Mouse (Mus musculus) cerebral cortex, adult 2 months (tissue): ENCODE results near the gene Taf15.

ENCODE experiments used
- WGBS: fragments of 180-500 bp; shearing (Covaris S2); methylation state at CpG from one replicate; pipeline ENCODE4 v1.1.7; 2018; 5-methylcytosine and 5-hydroxymethylcytosine counted together

Gene Taf15

GRCm38 (mm10) chr11:83472324-83473234, at the start of gene Taf15:
TSS of gene Taf15 (plus strand) at chr11:83473086.
- under 1% methylated on average over 66 of the region's 66 CpGs for WGBS

- 7% methylated on average over 8 of the region's 8 CpGs for WGBS
Measured at GRCm38 (mm10) chr11:83424681-83425080, 48.2 kb upstream of the Taf15 start.

GRCm38 (mm10) chr11:83426964-83427363, 45.9 kb upstream of the Taf15 start:
- WGBS, result 48% methylated on average over 17 of the region's 17 CpGs

GRCm38 (mm10) chr11:83429355-83429754, 43.5 kb upstream of the Taf15 start, which contains the start of gene Gas2l2:
TSS of gene Gas2l2 (minus strand) at chr11:83429455.
- WGBS, result 71% methylated on average over 5 of the region's 5 CpGs

- WGBS, result 94% methylated on average over 2 of the region's 2 CpGs
Measured at GRCm38 (mm10) chr11:83432533-83432932, 40.4 kb upstream of the Taf15 start.

GRCm38 (mm10) chr11:83437377-83437776, 35.5 kb upstream of the Taf15 start, which contains the start of gene 1700020L24Rik:
TSS of gene 1700020L24Rik (plus strand) at chr11:83437677.
- 100% methylated on average over 1 of the region's 1 CpGs for WGBS

- 24% methylated on average over 11 of the region's 11 CpGs for WGBS
Measured at GRCm38 (mm10) chr11:83439426-83440060, 33.3 kb upstream of the Taf15 start.

- WGBS, result under 1% methylated on average over 67 of the region's 75 CpGs
Measured at GRCm38 (mm10) chr11:83440081-83441064, 32.5 kb upstream of the Taf15 start.

- 43% methylated on average over 7 of the region's 7 CpGs for WGBS
Measured at GRCm38 (mm10) chr11:83441235-83441634, 31.7 kb upstream of the Taf15 start.

- 21% methylated on average over 29 of the region's 29 CpGs for WGBS
Measured at GRCm38 (mm10) chr11:83442596-83443267, 30.2 kb upstream of the Taf15 start.

GRCm38 (mm10) chr11:83443824-83444223, 29.1 kb upstream of the Taf15 start:
- 15% methylated on average over 7 of the region's 7 CpGs for WGBS

- WGBS, result 36% methylated on average over 19 of the region's 19 CpGs
Measured at GRCm38 (mm10) chr11:83445001-83445400, 27.9 kb upstream of the Taf15 start.

- WGBS, result 91% methylated on average over 10 of the region's 10 CpGs
Measured at GRCm38 (mm10) chr11:83447612-83448011, 25.3 kb upstream of the Taf15 start.

GRCm38 (mm10) chr11:83448021-83448926, 24.6 kb upstream of the Taf15 start:
- WGBS, result 63% methylated on average over 16 of the region's 16 CpGs

GRCm38 (mm10) chr11:83449298-83449697, 23.6 kb upstream of the Taf15 start:
- 78% methylated on average over 4 of the region's 4 CpGs for WGBS

GRCm38 (mm10) chr11:83450550-83450949, 22.3 kb upstream of the Taf15 start:
- whole genome bisulfite sequencing, result 45% methylated on average over 1 of the region's 1 CpGs

GRCm38 (mm10) chr11:83451281-83451680, 21.6 kb upstream of the Taf15 start:
- 94% methylated on average over 10 of the region's 10 CpGs for WGBS

- 60% methylated on average over 4 of the region's 4 CpGs for WGBS
Measured at GRCm38 (mm10) chr11:83454548-83454947, 18.3 kb upstream of the Taf15 start.

GRCm38 (mm10) chr11:83455608-83456007, 17.3 kb upstream of the Taf15 start:
- 83% methylated on average over 3 of the region's 3 CpGs for WGBS

GRCm38 (mm10) chr11:83457257-83457656, 15.6 kb upstream of the Taf15 start:
- 65% methylated on average over 7 of the region's 7 CpGs for WGBS
